Mouse (Mus musculus) layer of hippocampus, postnatal 36 days (tissue): ENCODE data around the gene Gm9964. TPM values are rescaled to one million over a fixed set of nuclear protein-coding genes. Genes with fewer than 3 reads are reported as not detected.
"Not testable (repeated sequence)": the region's sequence is repeated elsewhere in the genome, so short reads cannot be mapped to it uniquely, and the experiment has no call there.

Experiments used
- DNase-seq, 2 experiments: peaks; one replicate each; pipeline ENCODE4 v3.0.0; 2022
- total RNA-seq, 2 experiments: library from RNA; stranded (reverse); gene quantifications; 2 replicates each; pipeline ENCODE4 v1.2.3; 2021

Gene Gm9964
- under 1 TPM in 1 of 2 experiments, not detected in 1; 0.50 TPM for total RNA-seq

DNA sequence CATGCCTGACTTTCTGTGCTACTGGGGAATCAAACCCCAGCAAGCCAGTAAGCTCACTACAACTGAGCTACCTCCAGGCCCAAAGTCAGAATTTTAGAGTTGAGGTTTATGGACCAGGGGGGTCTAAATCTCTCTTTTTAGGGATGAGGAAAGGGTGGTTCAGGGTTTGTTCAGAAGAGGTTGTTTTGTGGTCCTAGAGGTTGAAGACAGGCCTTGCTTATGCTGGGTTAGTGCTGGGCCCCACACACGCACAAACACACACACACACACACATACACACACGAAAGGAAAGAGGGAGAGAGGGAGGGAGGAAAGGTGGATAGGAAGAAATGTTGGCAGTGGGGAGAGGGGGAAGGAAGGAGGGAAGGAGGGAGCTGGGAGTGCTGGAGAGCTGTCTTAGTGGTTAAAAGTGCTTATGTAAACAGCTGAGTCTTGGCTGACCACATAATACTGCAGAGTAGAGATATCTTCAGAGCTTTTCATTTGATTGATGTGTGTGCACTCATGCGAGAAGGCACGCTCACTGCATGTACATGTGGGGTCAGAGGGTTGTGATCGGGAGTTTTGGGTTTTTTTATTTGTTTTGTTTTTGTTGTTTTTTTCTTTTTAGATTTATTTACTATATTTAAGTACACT is at the start of gene Gm9964:
Gene Gm9964, minus strand, starts transcription at position 51 of the 636 bp plus-strand sequence.
- no peak for DNase-seq

- peak; percentile 6 to 7 for DNase-seq
These were observed 43.4 kb upstream of the Gm9964 start for GRCm38 (mm10) chr11:79339808-79340781.

DNA sequence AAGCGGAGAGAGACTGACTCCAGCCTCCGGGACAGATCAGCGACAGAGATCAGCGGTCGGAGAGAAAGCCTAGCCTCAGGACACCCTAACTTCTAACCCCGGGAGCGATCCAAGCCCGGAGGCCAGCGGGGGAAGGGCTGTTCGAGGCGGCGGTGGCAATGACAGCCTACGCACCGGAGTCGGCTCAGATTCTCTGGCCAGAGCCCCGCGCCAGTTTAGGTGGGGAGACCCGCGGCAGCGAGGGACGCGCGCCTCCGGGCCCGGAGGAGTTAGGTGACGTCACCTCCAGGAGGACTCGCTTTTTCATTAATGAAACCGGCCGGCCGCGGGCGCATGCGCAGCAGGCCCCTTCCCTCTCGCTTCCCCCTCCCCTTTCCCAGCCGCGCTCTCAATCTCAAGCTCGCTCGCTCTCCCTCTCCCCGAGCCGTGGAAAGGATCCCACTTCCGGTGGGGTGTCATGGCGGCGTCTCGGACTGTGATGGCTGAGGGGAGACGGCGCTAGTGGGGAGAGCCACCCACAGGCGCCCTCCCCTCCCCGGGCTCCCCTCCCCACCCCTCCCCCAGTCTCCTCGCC is 42.6 kb upstream of the Gm9964 start, which contains the start of gene Nf1:
Gene Nf1, plus strand, starts transcription at position 460 of the 574 bp plus-strand sequence.
- DNase-seq = peak; percentile 93 to 95

DNA sequence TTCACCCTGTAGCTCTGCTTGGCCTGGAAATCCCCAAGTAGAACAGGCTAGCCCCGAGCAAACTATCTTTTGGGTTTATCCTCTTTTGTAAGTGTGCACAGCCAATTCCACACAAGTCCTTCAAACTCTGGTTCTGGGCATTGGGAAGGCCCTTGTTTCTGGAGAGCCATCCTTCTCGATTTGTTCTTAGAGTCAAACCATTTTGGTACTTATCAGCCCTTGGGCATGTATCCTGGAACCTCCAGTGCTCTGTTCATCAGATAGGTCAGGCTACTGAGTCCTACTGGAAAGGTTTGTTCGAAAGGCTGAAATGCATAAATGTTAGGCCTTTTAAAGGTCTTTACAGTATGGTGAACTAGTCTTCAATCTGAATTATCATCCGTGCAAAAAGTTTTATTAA is 41.9 kb upstream of the Gm9964 start:
- no peak for DNase-seq

DNA sequence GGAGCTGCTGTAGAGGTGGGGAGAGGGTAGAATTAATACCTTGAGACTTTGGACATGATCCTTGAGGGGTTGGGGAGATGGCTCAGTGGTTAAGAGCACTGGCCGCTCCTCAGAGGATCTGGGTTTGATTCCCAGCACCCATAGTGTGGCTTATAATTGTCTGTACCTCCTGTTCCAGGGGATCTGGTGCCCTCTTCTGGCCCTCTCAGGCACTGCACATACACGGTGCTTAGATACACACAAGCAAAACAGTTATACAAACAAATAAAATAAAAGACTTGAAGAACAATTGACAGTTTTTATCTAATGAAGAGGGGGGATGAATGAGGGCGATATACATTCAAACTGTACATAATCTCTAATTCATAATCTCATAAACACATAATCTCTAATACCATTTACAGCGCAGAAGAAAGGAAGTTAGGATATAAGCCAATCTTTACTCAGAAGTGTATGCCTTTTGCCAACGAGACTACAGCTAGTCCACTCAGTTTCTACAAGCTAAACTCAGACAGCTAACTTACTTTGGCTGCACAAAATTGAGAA is 40.1 kb upstream of the Gm9964 start:
- no peak for DNase-seq

- DNase-seq = no peak
These were observed 38.4 kb upstream of the Gm9964 start for GRCm38 (mm10) chr11:79335077-79335476.

DNA sequence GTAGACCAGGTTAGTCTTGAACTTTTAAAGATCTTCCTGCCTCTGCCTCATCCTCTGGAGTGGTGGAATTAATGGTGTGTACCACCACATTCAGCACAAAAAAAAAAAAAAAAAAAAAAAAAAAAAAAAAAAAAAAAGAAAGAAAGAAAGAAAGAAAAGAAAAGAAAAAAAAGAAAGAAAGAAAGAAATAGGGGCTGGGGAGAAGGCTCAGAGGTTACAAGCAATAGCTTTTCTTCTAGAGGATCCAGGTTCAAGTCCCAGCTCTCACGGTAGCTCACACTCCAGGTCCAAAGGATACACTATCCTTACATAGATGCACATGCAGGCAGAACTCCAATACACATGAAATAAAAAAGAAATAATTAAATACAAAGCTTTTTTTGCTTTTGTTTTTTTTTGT is 32.9 kb upstream of the Gm9964 start:
- DNase-seq = no peak

- DNase-seq = no peak
These were observed 31.4 kb upstream of the Gm9964 start for GRCm38 (mm10) chr11:79328060-79328459.

- no peak for DNase-seq
These were observed 30.4 kb upstream of the Gm9964 start for GRCm38 (mm10) chr11:79327106-79327505.

DNA sequence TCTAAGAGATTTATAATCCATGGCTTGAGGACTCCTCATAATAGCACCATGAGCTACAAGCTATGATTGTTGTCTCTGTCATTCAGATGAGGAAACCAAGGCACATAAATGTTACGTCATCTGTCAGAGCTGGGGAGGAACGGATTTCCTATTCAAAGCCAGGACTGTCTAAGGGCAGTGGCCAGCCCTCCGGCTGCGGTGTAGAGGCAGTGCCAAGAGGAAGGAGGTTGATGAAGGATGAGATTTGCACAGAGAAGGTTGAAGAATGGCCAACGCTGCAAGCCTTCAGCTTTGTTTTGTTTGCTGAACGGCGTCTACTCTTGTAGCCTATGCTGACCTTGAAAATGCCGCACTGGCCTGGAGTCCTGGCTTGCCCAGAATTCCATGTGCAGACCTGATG is 29.0 kb upstream of the Gm9964 start:
- no peak for DNase-seq

DNA sequence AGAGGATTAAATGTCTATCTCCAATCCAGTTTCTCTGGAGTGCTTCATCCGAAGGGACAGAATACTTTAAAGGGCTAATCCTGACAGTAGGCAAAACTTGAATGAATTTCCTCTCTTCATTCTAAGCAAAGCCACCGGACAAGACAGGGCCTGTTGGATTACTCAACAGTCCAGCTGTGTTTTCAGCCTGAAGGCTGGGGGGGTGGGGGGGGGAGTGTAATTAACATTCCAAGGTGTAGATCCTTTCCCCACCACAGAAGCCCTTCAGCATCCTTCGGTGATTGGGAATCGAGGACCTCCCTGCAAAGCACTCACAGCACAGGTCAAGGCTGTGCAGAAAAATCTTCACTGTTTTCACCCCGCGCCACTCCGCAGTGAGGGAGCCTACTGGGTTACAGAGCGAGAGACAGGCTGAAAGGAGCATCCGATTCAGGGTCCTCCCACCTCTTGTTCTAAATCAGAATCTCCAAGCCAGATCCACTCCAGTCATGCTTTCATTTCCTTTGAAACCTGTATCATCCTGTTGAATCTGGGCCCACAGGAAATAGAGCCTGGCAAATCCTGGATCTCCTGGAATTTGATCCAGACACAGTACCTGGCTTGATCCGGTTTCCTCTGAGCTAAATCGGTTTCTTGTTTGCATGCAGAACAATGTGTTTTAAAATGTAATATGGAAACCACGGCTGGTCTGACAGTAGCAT is 27.4 kb upstream of the Gm9964 start:
- no peak for DNase-seq

GRCm38 (mm10) chr11:79319807-79320206 is 23.1 kb upstream of the Gm9964 start:
- no peak for DNase-seq

GRCm38 (mm10) chr11:79316807-79317345 is 20.2 kb upstream of the Gm9964 start:
- DNase-seq = no peak

GRCm38 (mm10) chr11:79310467-79310866 is 13.8 kb upstream of the Gm9964 start:
- DNase-seq = no peak

DNA sequence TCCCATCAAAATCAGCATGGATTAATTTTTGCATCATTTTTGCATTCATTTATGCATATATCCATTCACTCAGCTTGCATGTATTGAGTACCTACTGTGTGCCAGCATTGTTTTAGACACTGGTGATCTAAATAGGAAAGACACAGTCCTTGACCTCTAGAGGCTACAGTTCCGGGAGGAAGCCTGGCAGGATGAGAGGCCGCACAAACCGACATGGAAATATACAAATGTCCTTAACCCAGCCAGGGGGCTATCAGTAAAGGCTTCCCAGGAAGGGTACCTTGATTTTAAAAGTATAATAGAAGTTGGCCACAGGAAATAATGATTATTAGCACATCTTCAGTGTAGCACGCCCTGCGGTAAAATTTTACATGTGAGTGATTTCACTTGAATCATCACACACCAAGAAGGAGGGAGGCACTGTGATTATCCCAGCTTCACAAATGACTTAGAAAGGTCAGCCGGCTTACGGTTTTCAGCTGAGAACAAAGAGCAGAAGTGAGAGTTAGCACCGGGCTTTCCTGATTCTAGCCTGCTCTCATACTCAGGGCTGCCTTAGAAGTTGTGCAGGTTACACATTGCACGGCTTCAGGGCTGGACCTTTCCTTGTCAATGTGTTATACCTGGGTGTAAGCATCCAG is 11.0 kb upstream of the Gm9964 start:
- DNase-seq = no peak

DNA sequence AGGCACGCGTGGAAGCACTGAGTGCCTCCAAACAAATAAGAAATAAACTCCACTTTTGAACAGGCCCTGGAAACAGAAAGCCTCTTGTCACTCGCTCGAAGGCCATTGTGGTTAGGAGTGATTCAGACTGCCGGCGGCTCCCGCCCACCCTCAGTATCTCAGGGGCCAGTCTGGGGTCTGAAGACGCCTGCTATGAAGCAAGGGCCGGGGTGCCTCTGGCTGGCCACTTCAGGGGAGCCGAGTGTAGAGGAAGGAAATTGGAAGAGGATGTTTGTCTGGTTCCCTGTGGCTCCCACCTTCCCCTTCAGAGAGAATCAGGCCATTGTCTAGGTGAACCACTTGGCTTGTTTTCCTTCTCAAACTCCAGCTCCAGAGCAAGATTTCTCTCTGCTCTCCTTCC is 10.3 kb upstream of the Gm9964 start:
- peak in 1 of 2 experiments; percentile 7 for DNase-seq

DNA sequence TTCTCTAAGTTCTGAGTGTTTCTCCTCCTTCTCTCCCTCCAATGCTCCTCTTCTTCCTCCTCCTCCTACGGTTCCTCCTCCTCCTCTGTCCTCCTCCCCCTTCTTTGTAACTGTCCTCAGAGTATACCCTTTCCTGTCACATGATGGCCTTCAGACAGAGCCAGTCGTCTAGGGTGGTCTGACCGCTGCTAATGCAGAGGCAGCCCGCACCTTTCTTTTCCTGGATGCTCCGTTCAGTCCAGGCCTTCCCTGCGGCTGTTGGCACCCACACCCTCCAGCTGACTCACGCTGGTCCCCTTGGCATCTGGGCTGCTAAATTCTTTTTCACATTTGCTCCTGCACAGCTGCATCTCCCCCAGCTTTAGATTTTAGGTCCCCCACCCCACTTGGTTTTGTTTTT is 9.8 kb upstream of the Gm9964 start:
- no peak for DNase-seq

DNA sequence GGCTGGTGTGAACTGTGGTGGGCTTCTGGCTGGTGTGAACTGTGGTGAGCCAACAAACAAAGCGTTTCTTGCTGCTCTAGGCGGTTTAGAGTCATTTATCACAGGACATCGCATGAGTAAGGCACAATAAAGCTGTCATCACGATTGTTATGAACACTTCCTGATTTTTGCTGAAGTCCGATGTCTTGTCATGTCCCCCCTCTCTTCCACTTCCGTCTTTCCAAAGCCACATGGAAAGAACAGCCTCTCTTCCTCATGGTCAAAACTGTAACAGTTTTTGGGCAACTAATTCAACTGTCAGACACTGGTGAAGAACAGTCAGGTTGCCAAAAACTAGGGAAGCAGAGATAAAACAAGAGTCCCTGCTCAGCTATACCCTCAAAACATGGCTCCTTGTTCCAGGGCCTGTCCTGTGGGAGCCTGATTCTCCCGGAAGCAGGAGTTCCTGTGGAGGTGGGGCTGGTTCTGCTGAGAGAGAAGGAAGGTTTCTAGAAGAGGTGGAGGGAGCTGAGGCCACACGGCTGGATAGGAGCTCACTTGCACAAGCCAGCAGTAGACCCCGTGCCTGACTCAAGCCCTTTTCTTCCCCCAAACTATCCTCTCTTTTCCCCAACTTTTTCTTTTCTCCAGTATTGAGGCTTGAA is 9.1 kb upstream of the Gm9964 start:
- DNase-seq = no peak

DNA sequence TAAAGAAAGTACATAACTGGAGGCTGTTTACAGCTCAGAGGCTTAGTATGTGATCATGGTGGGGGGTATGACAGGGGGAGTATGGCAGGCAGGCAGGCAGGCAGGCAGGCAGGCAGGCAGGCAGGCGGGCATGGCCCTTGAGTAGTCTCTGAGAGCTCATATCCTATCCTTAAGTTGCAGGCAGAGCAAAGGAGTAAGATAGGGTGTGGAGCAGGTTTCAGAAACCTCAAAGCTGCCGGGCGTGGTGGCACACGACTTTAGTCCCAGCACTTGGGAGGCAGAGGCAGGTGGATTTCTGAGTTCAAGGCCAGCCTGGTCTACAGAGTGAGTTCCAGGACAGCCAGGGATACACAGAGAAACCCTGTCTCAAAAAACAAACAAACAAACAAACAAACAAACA is 7.5 kb upstream of the Gm9964 start:
- not testable (repeated sequence) for DNase-seq

DNA sequence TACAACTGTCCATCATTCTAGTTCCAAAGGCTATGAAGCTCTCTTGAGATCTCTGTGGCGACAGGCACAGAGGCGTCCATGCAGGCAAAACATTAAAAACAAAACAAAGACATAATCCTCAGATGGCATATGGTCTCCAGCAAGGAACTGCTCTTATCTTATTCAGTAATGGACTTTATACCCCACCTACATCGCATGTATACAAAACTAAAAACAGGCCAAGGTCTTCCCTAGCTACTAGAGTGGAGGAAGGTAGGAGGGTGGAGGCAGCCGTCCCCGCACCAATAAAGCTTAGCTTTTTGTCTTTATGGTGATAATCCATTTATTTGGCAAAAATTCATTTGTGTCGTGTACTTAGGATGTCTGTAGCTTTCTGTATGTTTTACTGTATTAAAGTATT is 6.4 kb upstream of the Gm9964 start:
- DNase-seq = no peak
